Mouse (Mus musculus): Measurements from ENCODE around the gene Kdm1b. TPM values are rescaled to one million over a fixed set of nuclear protein-coding genes. Genes with fewer than 3 reads are reported as not detected.

The Kdm1b gene
- polyA plus RNA-seq, 1 experiment: 3.3 TPM

DNA sequence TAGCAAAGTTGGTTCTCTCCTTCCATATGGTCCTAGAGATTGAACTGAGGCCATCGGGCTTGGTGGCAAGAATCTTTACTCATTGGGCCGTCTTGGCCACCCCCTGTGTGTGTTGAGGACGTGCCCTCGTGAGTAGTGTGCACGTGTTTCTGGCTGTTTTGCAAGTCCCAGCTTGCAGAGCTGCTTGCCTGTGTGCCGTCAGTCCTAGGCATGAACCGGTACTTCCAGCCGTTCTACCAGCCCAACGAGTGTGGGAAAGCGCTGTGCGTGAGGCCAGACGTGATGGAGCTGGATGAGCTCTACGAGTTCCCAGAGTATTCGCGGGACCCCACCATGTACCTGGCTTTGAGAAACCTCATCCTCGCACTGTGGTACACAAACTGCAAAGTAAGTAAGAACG lies 19.5 kb downstream of the Kdm1b start:
- no peaks in the 10 kb centered on the region for H3K79me2 ChIP-seq (ENCODE audit: control insufficient read depth, insufficient read depth)
- H3K27me3 ChIP-seq (ENCODE audit: control insufficient read depth, insufficient read depth, insufficient read length): no peaks in the 10 kb centered on the region
- H3K4me3 ChIP-seq (ENCODE audit: insufficient read depth, poor library complexity, severe bottlenecking): no peak overlapping the region
- H3ac ChIP-seq (ENCODE audit: control insufficient read depth, insufficient read length, low read depth): no peak overlapping the region
- H3K36me3 ChIP-seq (ENCODE audit: control insufficient read depth, insufficient read depth): peaks cover 17% of the 10 kb centered on the region
- no peak for TF ChIP-seq MYOD1 (IDR thresholded peaks at IDR 0.05; ENCODE audit: control insufficient read depth, insufficient read length, low read depth)
- no peak for TF ChIP-seq MAX (IDR thresholded peaks at IDR 0.05)
- TF ChIP-seq FOSL1 (IDR thresholded peaks at IDR 0.05; ENCODE audit: insufficient read depth, low read length, poor library complexity, severe bottlenecking): no peak
- TF ChIP-seq CTCF (IDR thresholded peaks at IDR 0.05; ENCODE audit: control insufficient read depth, insufficient read depth, insufficient read length): no peak
- no peak for TF ChIP-seq CEBPB (IDR thresholded peaks at IDR 0.05; ENCODE audit: low read depth)
- no peak for TF ChIP-seq USF1 (IDR thresholded peaks at IDR 0.05; ENCODE audit: low read depth)
- TF ChIP-seq MYOG (IDR thresholded peaks at IDR 0.05; ENCODE audit: control insufficient read depth, extremely low read depth, insufficient read length): no peak
- no peaks in the 10 kb centered on the region for H3K79me3 ChIP-seq (ENCODE audit: low read depth)

DNA sequence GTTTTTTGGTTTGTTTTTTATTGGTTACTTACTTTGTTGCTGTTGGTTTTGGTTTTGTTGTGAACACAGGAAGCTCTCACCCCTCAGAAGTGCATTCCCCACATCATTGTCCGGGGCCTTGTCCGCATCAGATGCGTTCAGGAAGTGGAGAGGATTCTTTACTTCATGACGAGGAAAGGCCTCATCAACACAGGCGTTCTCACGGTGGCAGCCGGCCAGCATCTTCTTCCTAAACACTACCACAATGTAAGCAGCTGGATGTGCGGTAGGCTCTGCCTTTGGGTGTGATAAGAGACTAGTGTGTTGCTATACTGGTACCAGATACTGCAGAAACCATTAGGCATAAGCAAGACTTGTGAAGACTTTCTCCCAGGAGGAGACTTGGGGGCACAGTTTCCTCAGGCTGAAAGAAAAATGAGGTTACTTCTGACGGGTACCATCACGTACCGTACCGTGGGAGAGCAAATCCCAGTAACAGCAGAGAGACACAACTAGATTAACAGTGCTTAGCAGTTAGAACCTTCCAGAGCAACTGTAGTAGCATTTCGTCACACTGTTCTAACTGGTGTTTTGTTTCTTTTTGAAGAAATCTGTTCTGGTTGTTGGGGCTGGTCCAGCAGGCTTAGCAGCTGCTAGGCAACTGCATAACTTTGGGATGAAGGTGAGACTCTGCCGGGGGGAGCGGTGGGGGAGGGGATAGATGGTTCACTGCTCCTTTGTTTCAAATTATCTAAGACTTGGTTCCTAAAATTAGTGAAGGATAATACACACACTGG lies 20.9 kb downstream of the Kdm1b start:
- no peak for TF ChIP-seq USF1 (IDR thresholded peaks at IDR 0.05; ENCODE audit: low read depth)
- TF ChIP-seq CEBPB (IDR thresholded peaks at IDR 0.05; ENCODE audit: low read depth): no peak
- TF ChIP-seq CTCF (IDR thresholded peaks at IDR 0.05; ENCODE audit: control insufficient read depth, insufficient read depth, insufficient read length): no peak
- TF ChIP-seq MYOD1 (IDR thresholded peaks at IDR 0.05; ENCODE audit: control insufficient read depth, insufficient read length, low read depth): no peak
- no peak for TF ChIP-seq MYOG (IDR thresholded peaks at IDR 0.05; ENCODE audit: control insufficient read depth, extremely low read depth, insufficient read length)
- TF ChIP-seq FOSL1 (IDR thresholded peaks at IDR 0.05; ENCODE audit: insufficient read depth, low read length, poor library complexity, severe bottlenecking): no peak
- TF ChIP-seq MAX (IDR thresholded peaks at IDR 0.05): no peak
- H3K27me3 ChIP-seq (ENCODE audit: control insufficient read depth, insufficient read depth, insufficient read length): no peaks in the 10 kb centered on the region
- no peaks in the 10 kb centered on the region for H3K79me3 ChIP-seq (ENCODE audit: low read depth)
- peaks cover 21% of the 10 kb centered on the region for H3K36me3 ChIP-seq (ENCODE audit: control insufficient read depth, insufficient read depth)
- no peak overlapping the region for H3ac ChIP-seq (ENCODE audit: control insufficient read depth, insufficient read length, low read depth)
- no peaks in the 10 kb centered on the region for H3K79me2 ChIP-seq (ENCODE audit: control insufficient read depth, insufficient read depth)
- no peak overlapping the region for H3K4me3 ChIP-seq (ENCODE audit: insufficient read depth, poor library complexity, severe bottlenecking)

- TF ChIP-seq FOSL1 (IDR thresholded peaks at IDR 0.05; ENCODE audit: insufficient read depth, low read length, poor library complexity, severe bottlenecking): no peak
- no peak for TF ChIP-seq CTCF (IDR thresholded peaks at IDR 0.05; ENCODE audit: control insufficient read depth, insufficient read depth, insufficient read length)
- Histone ChIP-seq H3K36me3 (ENCODE audit: control insufficient read depth, insufficient read depth) (peaks cover 21% of the 10 kb centered on the region), H3K4me3 (ENCODE audit: insufficient read depth, poor library complexity, severe bottlenecking) (no peak overlapping the region), H3K27me3 (ENCODE audit: control insufficient read depth, insufficient read depth, insufficient read length) (no peaks in the 10 kb centered on the region), H3ac (ENCODE audit: control insufficient read depth, insufficient read length, low read depth) (no peak overlapping the region), H3K79me3 (ENCODE audit: low read depth) (no peaks in the 10 kb centered on the region), H3K79me2 (ENCODE audit: control insufficient read depth, insufficient read depth) (no peaks in the 10 kb centered on the region)
These were observed 23.2 kb downstream of the Kdm1b start for GRCm38 (mm10) chr13:47066516-47066915.

DNA sequence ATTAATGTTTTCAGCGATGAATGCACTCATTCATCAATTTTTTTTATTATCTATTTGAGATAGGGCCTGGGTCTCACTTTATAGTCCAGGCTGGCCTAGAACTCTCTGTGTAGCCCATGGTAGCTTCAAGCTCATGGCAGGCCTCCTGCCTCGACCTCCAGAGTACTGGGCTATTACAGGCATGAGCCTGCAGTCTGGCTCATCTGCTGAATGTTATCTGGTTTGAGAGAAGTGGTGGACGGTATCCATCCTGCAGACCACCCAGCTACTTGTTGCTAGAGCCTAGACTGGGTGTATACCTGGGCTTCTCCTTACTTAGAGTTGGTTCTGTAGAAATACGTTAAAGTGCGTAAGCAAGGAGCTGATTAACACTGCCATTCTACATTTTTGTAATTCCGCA lies 23.7 kb downstream of the Kdm1b start:
- no peaks in the 10 kb centered on the region for H3K79me2 ChIP-seq (ENCODE audit: control insufficient read depth, insufficient read depth)
- no peaks in the 10 kb centered on the region for H3K79me3 ChIP-seq (ENCODE audit: low read depth)
- no peaks in the 10 kb centered on the region for H3K27me3 ChIP-seq (ENCODE audit: control insufficient read depth, insufficient read depth, insufficient read length)
- no peak overlapping the region for H3K4me3 ChIP-seq (ENCODE audit: insufficient read depth, poor library complexity, severe bottlenecking)
- TF ChIP-seq MAX (IDR thresholded peaks at IDR 0.05) (no peak), FOSL1 (IDR thresholded peaks at IDR 0.05; ENCODE audit: insufficient read depth, low read length, poor library complexity, severe bottlenecking) (no peak), MYOD1 (IDR thresholded peaks at IDR 0.05; ENCODE audit: control insufficient read depth, insufficient read length, low read depth) (no peak), USF1 (IDR thresholded peaks at IDR 0.05; ENCODE audit: low read depth) (no peak), MYOG (IDR thresholded peaks at IDR 0.05; ENCODE audit: control insufficient read depth, extremely low read depth, insufficient read length) (no peak), CTCF (IDR thresholded peaks at IDR 0.05; ENCODE audit: control insufficient read depth, insufficient read depth, insufficient read length) (no peak), CEBPB (IDR thresholded peaks at IDR 0.05; ENCODE audit: low read depth) (no peak)
- H3ac ChIP-seq (ENCODE audit: control insufficient read depth, insufficient read length, low read depth): no peak overlapping the region
- H3K36me3 ChIP-seq (ENCODE audit: control insufficient read depth, insufficient read depth): peaks cover 21% of the 10 kb centered on the region

GRCm38 (mm10) chr13:47070329-47071080 lies 27.2 kb downstream of the Kdm1b start:
- Histone ChIP-seq H3K79me2 (ENCODE audit: control insufficient read depth, insufficient read depth) (no peaks in the 10 kb centered on the region), H3K36me3 (ENCODE audit: control insufficient read depth, insufficient read depth) (peaks cover 15% of the 10 kb centered on the region), H3K4me3 (ENCODE audit: insufficient read depth, poor library complexity, severe bottlenecking) (no peak overlapping the region), H3ac (ENCODE audit: control insufficient read depth, insufficient read length, low read depth) (no peak overlapping the region), H3K79me3 (ENCODE audit: low read depth) (no peaks in the 10 kb centered on the region), H3K27me3 (ENCODE audit: control insufficient read depth, insufficient read depth, insufficient read length) (no peaks in the 10 kb centered on the region)
- TF ChIP-seq FOSL1 (IDR thresholded peaks at IDR 0.05; ENCODE audit: insufficient read depth, low read length, poor library complexity, severe bottlenecking) (no peak), CEBPB (IDR thresholded peaks at IDR 0.05; ENCODE audit: low read depth) (no peak), MYOD1 (IDR thresholded peaks at IDR 0.05; ENCODE audit: control insufficient read depth, insufficient read length, low read depth) (no peak), USF1 (IDR thresholded peaks at IDR 0.05; ENCODE audit: low read depth) (no peak), MAX (IDR thresholded peaks at IDR 0.05) (no peak), MYOG (IDR thresholded peaks at IDR 0.05; ENCODE audit: control insufficient read depth, extremely low read depth, insufficient read length) (no peak), CTCF (IDR thresholded peaks at IDR 0.05; ENCODE audit: control insufficient read depth, insufficient read depth, insufficient read length) (no peak)
